Mouse (Mus musculus) granulocyte monocyte progenitor cell, adult 5-6 weeks (primary cell): ENCODE measurements at regions not wholly inside any gene's neighbourhood (a gene's known extent, or its start where the extent isn't known, plus 50 kb on each side); places are given as distances from the start of the nearest gene placed in this dataset.

Experiments used
- ATAC-seq: replicated peaks from 2 replicates; pipeline ENCODE4 v1.8.0; 2016; ENCODE audit warnings: mild to moderate bottlenecking, moderate TSS enrichment, inconsistent platforms; ENCODE audit not compliant: poor library complexity, severe bottlenecking

DNA sequence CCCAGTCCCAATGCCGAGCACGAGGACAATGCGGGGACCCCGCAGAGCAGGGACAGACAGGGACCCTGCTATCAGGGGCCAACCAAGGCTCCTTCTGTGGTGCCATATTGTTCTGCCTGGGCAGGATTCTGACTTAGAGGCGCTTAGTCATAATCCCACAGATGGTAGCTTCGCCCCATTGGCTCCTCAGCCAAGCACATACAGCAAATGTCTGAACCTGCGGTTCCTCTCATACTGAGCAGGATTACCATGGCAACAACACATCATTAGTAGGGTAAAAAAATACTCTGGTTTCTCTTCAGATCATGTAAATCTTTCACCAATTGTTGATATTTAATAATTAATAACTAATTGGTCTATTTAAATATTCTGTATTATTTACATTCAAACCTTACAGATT is 2140.3 kb upstream of the Cdh20 start:
- peak; percentile 94 for ATAC-seq

- no peak for ATAC-seq
Observed at GRCm38 (mm10) chr1:102644379-102644778, 2123.9 kb upstream of the Cdh20 start.

GRCm38 (mm10) chr1:102687367-102688070 is 2080.8 kb upstream of the Cdh20 start:
- ATAC-seq: no peak

DNA sequence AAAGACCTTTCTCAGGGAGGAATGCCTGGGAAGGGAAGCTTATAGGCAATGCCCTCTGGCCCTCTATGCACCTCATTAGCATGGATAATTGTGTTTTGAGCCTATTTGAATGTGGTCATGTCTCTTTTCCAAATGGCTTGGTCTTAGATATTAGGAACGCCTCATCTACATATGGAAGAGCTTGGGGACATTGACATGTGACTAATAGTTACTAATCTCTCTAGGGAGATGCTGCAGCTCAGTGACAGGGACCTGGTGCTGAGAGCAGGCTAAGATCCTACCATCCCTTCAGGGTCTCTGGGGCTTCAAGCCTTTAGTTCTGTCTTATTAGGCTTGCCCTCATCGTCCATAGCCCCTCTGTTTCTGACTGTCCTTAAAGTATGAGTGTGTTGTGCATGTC is 2051.9 kb upstream of the Cdh20 start:
- ATAC-seq: no peak

GRCm38 (mm10) chr1:102733991-102734390 is 2034.3 kb upstream of the Cdh20 start:
- ATAC-seq: no peak

DNA sequence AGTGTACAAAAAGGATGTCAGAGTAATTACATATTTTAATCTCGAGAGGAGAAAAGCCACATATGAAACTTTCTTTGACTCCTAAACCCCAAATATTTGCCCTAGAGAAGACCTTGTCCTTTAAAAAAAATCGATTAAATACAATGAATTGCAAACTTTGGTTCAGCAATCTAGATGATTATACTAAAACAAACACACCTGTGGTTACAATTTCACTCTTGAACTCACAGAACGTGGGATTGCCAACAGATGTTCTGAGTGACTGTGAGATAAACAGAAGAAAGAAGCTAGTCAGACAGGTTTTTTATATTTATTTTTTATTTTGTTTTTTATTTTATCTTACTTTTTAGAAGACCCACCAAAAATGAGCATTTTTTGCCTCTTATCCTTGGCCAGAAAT is 2032.9 kb upstream of the Cdh20 start:
- ATAC-seq: no peak

DNA sequence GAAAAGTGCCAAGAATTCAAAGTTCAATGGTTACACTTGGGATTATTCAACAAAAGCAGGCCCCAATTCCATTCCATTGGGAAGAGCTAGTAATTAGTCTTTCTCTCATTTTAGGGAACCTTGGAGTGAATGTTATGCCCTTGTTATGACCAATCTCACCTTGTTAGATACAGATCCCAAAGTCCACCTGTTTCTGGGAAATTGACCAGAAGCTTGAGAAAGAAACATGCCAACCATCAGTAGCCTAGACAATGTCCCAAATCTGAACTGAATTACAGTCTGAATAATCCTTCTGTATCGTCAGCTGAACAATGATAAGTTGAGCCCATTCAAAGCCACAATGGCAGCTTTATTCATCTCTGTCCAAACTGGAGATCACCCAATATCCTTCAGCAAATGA is 2010.4 kb upstream of the Cdh20 start:
- ATAC-seq: no peak
